Mouse (Mus musculus): Measurements from ENCODE around the gene Dazap2. TPM values are rescaled to one million over a fixed set of nuclear protein-coding genes. Genes with fewer than 3 reads are reported as not detected.

Gene Dazap2
- 152 and 164 TPM in 2 replicates for polyA plus RNA-seq (2015; fragmentation: Nextera tagmentation; extraction: Ambion mirVana)

GRCm38 (mm10) chr15:100614996-100615824 is at the start of gene Dazap2:
Gene Dazap2, plus strand, starts transcription at chr15:100615349.
- Histone ChIP-seq H3K9me3 (ENCODE audit: control insufficient read depth, low read length) (no peaks in the 10 kb centered on the region), H3K27me3 (replicated peaks; ENCODE audit: control insufficient read depth, insufficient read depth, low read length) (no peaks in the 10 kb centered on the region), H3K36me3 (ENCODE audit: control insufficient read depth, insufficient read depth) (peaks cover 15% of the 10 kb centered on the region), H3K4me3 (replicated peaks; ENCODE audit: low read length) (peak within 1 kb of the TSS; percentile 94), H3K4me2 (ENCODE audit: low read length) (peak within 1 kb of the TSS; percentile 81), H3K27ac (ENCODE audit: low read length) (peak within 1 kb of the TSS; percentile 96), H3K9ac (replicated peaks; ENCODE audit: low read depth, low read length) (peak within 1 kb of the TSS; percentile 97), H3K4me1 (replicated peaks; ENCODE audit: control insufficient read depth, insufficient read depth, low read length) (peaks cover 24% of the 10 kb centered on the region)
- under 1% methylated on average over 86 of the region's 99 CpGs for WGBS
- ATAC-seq: peak; percentile 82

GRCm38 (mm10) chr15:100566531-100566930 is 48.6 kb upstream of the Dazap2 start:
- H3K4me3 ChIP-seq (replicated peaks; ENCODE audit: low read length): no peak overlapping the region
- H3K36me3 ChIP-seq (ENCODE audit: control insufficient read depth, insufficient read depth): no peaks in the 10 kb centered on the region
- H3K9ac ChIP-seq (replicated peaks; ENCODE audit: low read depth, low read length): no peak overlapping the region
- H3K27ac ChIP-seq (ENCODE audit: low read length): no peak overlapping the region
- H3K4me2 ChIP-seq (ENCODE audit: low read length): no peak overlapping the region
- ATAC-seq: no peak
- no peaks in the 10 kb centered on the region for H3K27me3 ChIP-seq (replicated peaks; ENCODE audit: control insufficient read depth, insufficient read depth, low read length)
- no peaks in the 10 kb centered on the region for H3K4me1 ChIP-seq (replicated peaks; ENCODE audit: control insufficient read depth, insufficient read depth, low read length)
- H3K9me3 ChIP-seq (ENCODE audit: control insufficient read depth, low read length): no peaks in the 10 kb centered on the region
- WGBS: 50% methylated on average over 2 of the region's 2 CpGs

GRCm38 (mm10) chr15:100569239-100569638 is 45.9 kb upstream of the Dazap2 start:
- no peak for ATAC-seq
- WGBS: 80% methylated on average over 3 of the region's 3 CpGs
- H3K27ac ChIP-seq (ENCODE audit: low read length): no peak overlapping the region

GRCm38 (mm10) chr15:100573946-100574345 is 41.2 kb upstream of the Dazap2 start:
- Histone ChIP-seq H3K27ac (ENCODE audit: low read length) (peak overlapping the region; percentile 33; the same call in 1 of the 2 replicates), H3K4me1 (replicated peaks; ENCODE audit: control insufficient read depth, insufficient read depth, low read length) (peaks cover 12% of the 10 kb centered on the region)
- WGBS: 41% methylated on average over 6 of the region's 6 CpGs

More at GRCm38 (mm10) chr15:100569239-100569638, 45.9 kb upstream of the Dazap2 start:
- Histone ChIP-seq H3K27me3 (replicated peaks; ENCODE audit: control insufficient read depth, insufficient read depth, low read length) (no peaks in the 10 kb centered on the region), H3K4me3 (replicated peaks; ENCODE audit: low read length) (no peak overlapping the region), H3K4me1 (replicated peaks; ENCODE audit: control insufficient read depth, insufficient read depth, low read length) (peaks cover 9% of the 10 kb centered on the region), H3K9me3 (ENCODE audit: control insufficient read depth, low read length) (no peaks in the 10 kb centered on the region), H3K36me3 (ENCODE audit: control insufficient read depth, insufficient read depth) (no peaks in the 10 kb centered on the region), H3K4me2 (ENCODE audit: low read length) (no peak overlapping the region), H3K9ac (replicated peaks; ENCODE audit: low read depth, low read length) (no peak overlapping the region)

GRCm38 (mm10) chr15:100574378-100574777 is 40.8 kb upstream of the Dazap2 start:
- Histone ChIP-seq H3K27me3 (replicated peaks; ENCODE audit: control insufficient read depth, insufficient read depth, low read length) (no peaks in the 10 kb centered on the region), H3K27ac (ENCODE audit: low read length) (no peak overlapping the region), H3K9me3 (ENCODE audit: control insufficient read depth, low read length) (no peaks in the 10 kb centered on the region), H3K4me2 (ENCODE audit: low read length) (no peak overlapping the region), H3K4me3 (replicated peaks; ENCODE audit: low read length) (no peak overlapping the region), H3K4me1 (replicated peaks; ENCODE audit: control insufficient read depth, insufficient read depth, low read length) (peaks cover 12% of the 10 kb centered on the region), H3K36me3 (ENCODE audit: control insufficient read depth, insufficient read depth) (peaks cover 8% of the 10 kb centered on the region), H3K9ac (replicated peaks; ENCODE audit: low read depth, low read length) (no peak overlapping the region)
- no peak for ATAC-seq
- 59% methylated on average over 2 of the region's 2 CpGs for WGBS

More at GRCm38 (mm10) chr15:100573946-100574345, 41.2 kb upstream of the Dazap2 start:
- H3K4me3 ChIP-seq (replicated peaks; ENCODE audit: low read length): no peak overlapping the region
- no peak overlapping the region for H3K9ac ChIP-seq (replicated peaks; ENCODE audit: low read depth, low read length)
- H3K36me3 ChIP-seq (ENCODE audit: control insufficient read depth, insufficient read depth): peaks cover 8% of the 10 kb centered on the region
- ATAC-seq: no peak
- H3K4me2 ChIP-seq (ENCODE audit: low read length): no peak overlapping the region
- no peaks in the 10 kb centered on the region for H3K9me3 ChIP-seq (ENCODE audit: control insufficient read depth, low read length)
- H3K27me3 ChIP-seq (replicated peaks; ENCODE audit: control insufficient read depth, insufficient read depth, low read length): no peaks in the 10 kb centered on the region

- peaks cover 12% of the 10 kb centered on the region for H3K4me1 ChIP-seq (replicated peaks; ENCODE audit: control insufficient read depth, insufficient read depth, low read length)
- H3K27ac ChIP-seq (ENCODE audit: low read length): no peak overlapping the region
- H3K4me2 ChIP-seq (ENCODE audit: low read length): no peak overlapping the region
- no peak overlapping the region for H3K4me3 ChIP-seq (replicated peaks; ENCODE audit: low read length)
- no peaks in the 10 kb centered on the region for H3K27me3 ChIP-seq (replicated peaks; ENCODE audit: control insufficient read depth, insufficient read depth, low read length)
- no peak overlapping the region for H3K9ac ChIP-seq (replicated peaks; ENCODE audit: low read depth, low read length)
- ATAC-seq: no peak
- WGBS: 87% methylated on average over 12 of the region's 12 CpGs
- no peaks in the 10 kb centered on the region for H3K9me3 ChIP-seq (ENCODE audit: control insufficient read depth, low read length)
- peaks cover 13% of the 10 kb centered on the region for H3K36me3 ChIP-seq (ENCODE audit: control insufficient read depth, insufficient read depth)
These were observed 39.8 kb upstream of the Dazap2 start for GRCm38 (mm10) chr15:100575366-100575765.

GRCm38 (mm10) chr15:100576392-100576791 is 38.8 kb upstream of the Dazap2 start:
- Histone ChIP-seq H3K4me1 (replicated peaks; ENCODE audit: control insufficient read depth, insufficient read depth, low read length) (peaks cover 12% of the 10 kb centered on the region), H3K27ac (ENCODE audit: low read length) (no peak overlapping the region), H3K27me3 (replicated peaks; ENCODE audit: control insufficient read depth, insufficient read depth, low read length) (no peaks in the 10 kb centered on the region), H3K36me3 (ENCODE audit: control insufficient read depth, insufficient read depth) (peaks cover 13% of the 10 kb centered on the region), H3K9me3 (ENCODE audit: control insufficient read depth, low read length) (no peaks in the 10 kb centered on the region), H3K4me3 (replicated peaks; ENCODE audit: low read length) (no peak overlapping the region), H3K9ac (replicated peaks; ENCODE audit: low read depth, low read length) (no peak overlapping the region), H3K4me2 (ENCODE audit: low read length) (no peak overlapping the region)
- ATAC-seq: no peak
- WGBS: 87% methylated on average over 6 of the region's 6 CpGs

GRCm38 (mm10) chr15:100576810-100577209 is 38.3 kb upstream of the Dazap2 start:
- H3K4me2 ChIP-seq (ENCODE audit: low read length): no peak overlapping the region
- no peak overlapping the region for H3K4me3 ChIP-seq (replicated peaks; ENCODE audit: low read length)
- H3K4me1 ChIP-seq (replicated peaks; ENCODE audit: control insufficient read depth, insufficient read depth, low read length): peaks cover 12% of the 10 kb centered on the region
- H3K9me3 ChIP-seq (ENCODE audit: control insufficient read depth, low read length): no peaks in the 10 kb centered on the region
- ATAC-seq: no peak
- H3K9ac ChIP-seq (replicated peaks; ENCODE audit: low read depth, low read length): no peak overlapping the region
- no peak overlapping the region for H3K27ac ChIP-seq (ENCODE audit: low read length)
- H3K36me3 ChIP-seq (ENCODE audit: control insufficient read depth, insufficient read depth): peaks cover 13% of the 10 kb centered on the region
- no peaks in the 10 kb centered on the region for H3K27me3 ChIP-seq (replicated peaks; ENCODE audit: control insufficient read depth, insufficient read depth, low read length)
- WGBS: 88% methylated on average over 6 of the region's 6 CpGs

GRCm38 (mm10) chr15:100577972-100578371 is 37.2 kb upstream of the Dazap2 start:
- Histone ChIP-seq H3K4me3 (replicated peaks; ENCODE audit: low read length) (no peak overlapping the region), H3K9me3 (ENCODE audit: control insufficient read depth, low read length) (no peaks in the 10 kb centered on the region), H3K27ac (ENCODE audit: low read length) (no peak overlapping the region), H3K4me1 (replicated peaks; ENCODE audit: control insufficient read depth, insufficient read depth, low read length) (peaks cover 12% of the 10 kb centered on the region), H3K4me2 (ENCODE audit: low read length) (no peak overlapping the region), H3K27me3 (replicated peaks; ENCODE audit: control insufficient read depth, insufficient read depth, low read length) (no peaks in the 10 kb centered on the region), H3K9ac (replicated peaks; ENCODE audit: low read depth, low read length) (no peak overlapping the region), H3K36me3 (ENCODE audit: control insufficient read depth, insufficient read depth) (peaks cover 17% of the 10 kb centered on the region)
- 90% methylated on average over 16 of the region's 16 CpGs for WGBS
- no peak for ATAC-seq

All from forebrain, embryonic 16.5 days (tissue).